Mouse (Mus musculus) heart, embryonic 12.5 days (tissue): ENCODE results near the gene Bcl11a. TPM values are rescaled to one million over a fixed set of nuclear protein-coding genes. Genes with fewer than 3 reads are reported as not detected.

Experiments
- ATAC-seq: fragments of 200-750 bp; cut with Nextera tagmentation; 2 replicates; pipeline ENCODE4 v1.8.0; 2017; ENCODE audit warnings: moderate TSS enrichment, moderate library complexity; ENCODE audit not compliant: insufficient number of reproducible peaks, low FRiP score
- H3K27ac ChIP-seq: fragments of 300-500 bp; sonication (generic); 2 replicates; pipeline ENCODE4 v1.5.1; 2016; ENCODE audit warnings: mild to moderate bottlenecking, moderate library complexity; ENCODE audit not compliant: poor library complexity, severe bottlenecking
- H3K27me3 ChIP-seq: fragments of 300-500 bp; sonication (generic); replicated peaks from 2 replicates; pipeline ENCODE4 v1.6.1; 2016; ENCODE audit warnings: mild to moderate bottlenecking, moderate library complexity
- H3K36me3 ChIP-seq: fragments of 300-500 bp; sonication (generic); 2 replicates; pipeline ENCODE4 v1.6.1; 2016; ENCODE audit warnings: mild to moderate bottlenecking, moderate library complexity
- H3K4me1 ChIP-seq: fragments of 300-500 bp; sonication (generic); replicated peaks from 2 replicates; pipeline ENCODE4 v1.6.1; 2016; ENCODE audit warnings: mild to moderate bottlenecking
- H3K4me2 ChIP-seq: fragments of 300-500 bp; sonication (generic); 2 replicates; pipeline ENCODE4 v1.6.1; 2016; ENCODE audit warnings: mild to moderate bottlenecking, moderate library complexity
- H3K4me3 ChIP-seq: fragments of 300-500 bp; sonication (generic); 2 replicates; pipeline ENCODE4 v1.5.1; 2016; ENCODE audit warnings: mild to moderate bottlenecking
- H3K9ac ChIP-seq: fragments of 300-500 bp; sonication (generic); 2 replicates; pipeline ENCODE4 v1.6.1; 2016; ENCODE audit warnings: mild to moderate bottlenecking, moderate library complexity
- H3K9me3 ChIP-seq: fragments of 300-500 bp; sonication (generic); replicated peaks from 2 replicates; pipeline ENCODE4 v1.6.1; 2016; ENCODE audit warnings: mild to moderate bottlenecking, moderate library complexity
- WGBS: fragments of 180-500 bp; shearing (Covaris S2); methylation state at CpG from one replicate; pipeline ENCODE4 v1.1.7; 2016; 5-methylcytosine and 5-hydroxymethylcytosine counted together
- polyA plus RNA-seq: library from polyadenylated mRNA; unstranded; fragments of >200 nt; fragmentation: Nextera tagmentation; extraction: Ambion mirVana; gene quantifications from 2 replicates; pipeline ENCODE4 v1.2.1, GENCODE M21; 2016

The Bcl11a gene
- polyA plus RNA-seq, 1 experiment from 2014 or later, result 19.3 TPM

DNA sequence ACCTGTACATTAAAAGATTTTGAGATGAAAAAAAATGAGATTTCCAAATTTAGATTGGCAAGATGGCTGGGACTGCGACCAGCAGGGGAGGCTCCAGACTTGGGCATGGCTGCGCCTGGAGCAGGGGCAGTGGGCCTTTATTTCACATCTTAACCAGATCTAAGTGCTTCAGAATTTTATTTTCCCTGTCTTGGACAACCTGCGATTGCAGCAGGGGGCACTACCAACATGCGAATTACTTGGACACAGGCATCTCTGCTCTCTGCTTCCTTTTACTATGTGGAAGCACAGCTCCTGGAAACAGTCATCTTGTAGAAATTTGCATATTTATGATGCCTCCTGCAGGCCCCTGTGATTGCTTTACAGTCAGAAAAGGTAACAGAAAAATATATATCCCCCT lies 12.5 kb upstream of the Bcl11a start:
- no peak overlapping the region for H3K4me3 ChIP-seq
- no peak overlapping the region for H3K4me2 ChIP-seq
- ATAC-seq, result no peak
- H3K27me3 ChIP-seq, result peaks cover 28% of the 10 kb centered on the region
- no peak overlapping the region for H3K9ac ChIP-seq
- no peak overlapping the region for H3K27ac ChIP-seq
- H3K4me1 ChIP-seq, result peaks cover 7% of the 10 kb centered on the region; the same call in 1 of the 2 replicates
- H3K9me3 ChIP-seq, result no peaks in the 10 kb centered on the region
- no peaks in the 10 kb centered on the region for H3K36me3 ChIP-seq
- WGBS, result 61% methylated on average over 4 of the region's 4 CpGs

DNA sequence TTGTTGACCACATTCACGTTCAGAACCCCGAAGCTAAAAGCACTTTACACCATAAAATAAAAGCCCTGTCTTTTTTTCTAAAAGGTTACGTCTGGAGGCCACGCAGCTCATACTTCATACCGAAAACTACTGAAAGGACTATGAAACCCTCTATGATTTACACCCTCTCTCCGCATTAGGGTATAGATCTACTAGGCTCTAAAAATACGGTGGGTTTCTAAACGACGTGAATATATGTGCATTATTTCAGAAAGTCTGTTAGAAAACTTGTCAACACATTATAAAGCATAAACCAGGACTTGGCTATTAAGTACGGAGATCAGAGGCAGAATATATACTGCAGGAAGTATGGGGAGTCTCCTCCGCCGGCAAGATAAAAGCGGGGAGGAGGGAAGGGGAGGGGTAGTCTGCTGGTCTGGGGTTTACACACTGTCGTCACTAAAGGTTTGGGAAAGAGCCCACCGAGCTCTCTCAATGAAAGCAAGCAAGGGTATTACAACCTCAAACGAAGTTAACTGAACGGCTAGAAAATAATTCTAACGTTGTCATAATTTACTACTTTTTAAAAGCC lies 3.8 kb upstream of the Bcl11a start:
- H3K9ac ChIP-seq, result no peak overlapping the region
- peak overlapping the region; percentile 41 for H3K4me3 ChIP-seq
- H3K4me1 ChIP-seq, result 0 out of 2 replicates have a peak, but pooled peaks cover 6% of the 10 kb centered on the region
- peak overlapping the region; percentile 81 for H3K4me2 ChIP-seq
- 1% methylated on average over 18 of the region's 18 CpGs for WGBS
- H3K9me3 ChIP-seq, result no peaks in the 10 kb centered on the region
- no peaks in the 10 kb centered on the region for H3K36me3 ChIP-seq
- peaks cover 4% of the 10 kb centered on the region for H3K27me3 ChIP-seq
- H3K27ac ChIP-seq, result no peak overlapping the region
- no peak for ATAC-seq

DNA sequence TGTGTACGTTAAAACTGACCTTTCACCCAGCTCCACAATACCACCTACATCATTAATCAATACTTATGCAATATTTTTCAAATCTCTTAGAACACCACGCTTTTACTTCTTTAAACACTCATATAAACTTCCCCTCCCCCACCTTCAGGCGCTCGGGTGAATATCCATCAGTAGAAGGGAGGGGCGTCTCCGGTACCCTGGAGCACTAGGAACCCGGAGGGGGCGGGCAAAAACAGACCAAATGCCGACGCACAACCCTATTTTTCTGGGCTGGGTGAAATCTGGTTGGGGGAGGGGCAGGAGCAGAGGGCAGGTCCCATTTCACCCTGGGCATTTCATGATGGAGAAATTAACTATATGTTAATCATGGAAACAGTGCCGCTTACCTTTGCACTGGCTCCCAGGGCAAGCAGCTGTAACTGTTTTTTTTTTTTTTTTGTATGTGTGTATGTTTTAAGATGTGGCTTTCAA lies 3.2 kb upstream of the Bcl11a start, which contains the start of gene A830031A19Rik:
A830031A19Rik (minus strand) TSS at position 421 of the 471 bp plus-strand sequence.
- peaks cover 4% of the 10 kb centered on the region for H3K27me3 ChIP-seq
- whole genome bisulfite sequencing, result 1% methylated on average over 11 of the region's 11 CpGs
- H3K36me3 ChIP-seq, result no peaks in the 10 kb centered on the region
- peak within 1 kb of the TSS; percentile 95 for H3K4me2 ChIP-seq
- peak within 1 kb of the TSS; percentile 66 for H3K4me3 ChIP-seq
- 0 out of 2 replicates have a peak, but pooled peaks cover 6% of the 10 kb centered on the region for H3K4me1 ChIP-seq
- H3K27ac ChIP-seq, result peak within 1 kb of the TSS; percentile 92
- no peak for ATAC-seq
- peak within 1 kb of the TSS; percentile 77 for H3K9ac ChIP-seq
- H3K9me3 ChIP-seq, result no peaks in the 10 kb centered on the region

DNA sequence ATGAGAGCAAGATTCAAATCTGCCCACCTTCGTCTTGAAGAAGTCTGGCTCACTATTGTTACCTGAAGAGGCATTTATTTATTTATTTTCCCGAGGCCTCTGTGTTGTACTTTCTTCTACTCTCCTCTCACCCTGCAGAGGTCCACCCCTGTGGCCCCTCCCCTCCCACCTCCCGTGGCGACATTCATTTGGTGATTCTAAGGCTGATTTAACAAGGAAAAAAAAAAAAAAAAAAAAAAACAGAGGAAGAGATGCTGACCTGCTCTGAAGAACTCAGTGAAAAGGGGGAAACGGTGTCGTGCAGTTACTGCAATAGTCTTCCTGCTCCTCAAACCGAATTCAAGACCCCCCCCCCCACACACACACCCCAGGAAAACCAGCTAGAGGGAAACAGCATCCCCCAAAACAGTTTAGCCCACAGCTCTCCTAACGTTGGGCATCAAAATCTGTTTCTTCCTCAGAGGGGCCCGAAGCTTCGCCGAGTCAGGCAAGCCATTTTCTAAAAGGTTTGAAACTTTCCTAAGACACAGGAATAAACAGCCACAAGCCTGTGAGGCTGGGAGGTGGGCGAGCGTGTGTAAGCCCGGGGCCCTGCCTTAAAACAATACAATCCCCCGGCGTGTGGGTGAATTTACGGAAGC lies 2.2 kb upstream of the Bcl11a start:
- H3K27me3 ChIP-seq, result peaks cover 4% of the 10 kb centered on the region
- H3K27ac ChIP-seq, result peak overlapping the region; percentile 92
- peak overlapping the region; percentile 95 for H3K4me2 ChIP-seq
- WGBS, result 1% methylated on average over 17 of the region's 17 CpGs
- H3K9ac ChIP-seq, result peak overlapping the region; percentile 77
- peak overlapping the region; percentile 66 for H3K4me3 ChIP-seq
- H3K9me3 ChIP-seq, result no peaks in the 10 kb centered on the region
- ATAC-seq, result no peak
- H3K4me1 ChIP-seq, result peaks cover 10% of the 10 kb centered on the region; the same call in 1 of the 2 replicates
- no peaks in the 10 kb centered on the region for H3K36me3 ChIP-seq

DNA sequence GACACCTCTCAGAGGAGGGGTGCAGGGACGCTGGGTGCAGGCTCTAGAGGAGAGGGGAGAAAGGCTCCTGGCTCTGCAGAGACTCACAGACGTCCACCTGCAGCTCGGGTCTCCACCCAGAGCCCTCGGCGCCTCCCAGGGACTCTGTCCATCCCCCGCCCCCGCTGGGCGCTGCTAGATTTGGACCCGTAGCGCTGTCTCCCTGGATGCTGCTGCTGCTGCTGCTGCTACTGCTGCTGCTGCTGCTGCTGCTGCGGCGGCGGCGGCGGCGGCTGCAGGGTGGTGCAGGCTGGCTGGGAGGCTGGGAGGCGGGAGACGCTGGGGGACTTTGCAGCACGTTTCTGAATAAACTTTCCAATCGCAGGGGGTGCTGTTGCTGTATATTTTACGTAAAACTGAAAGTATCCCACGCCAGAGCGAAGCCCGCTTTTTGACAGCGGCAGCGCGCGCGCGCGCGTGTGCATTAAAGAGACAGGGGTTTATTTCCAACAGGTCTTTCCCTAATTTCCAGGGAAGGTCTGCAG lies 1.7 kb upstream of the Bcl11a start:
- WGBS, result under 1% methylated on average over 32 of the region's 32 CpGs
- H3K27me3 ChIP-seq, result peaks cover 4% of the 10 kb centered on the region
- peak overlapping the region; percentile 66 for H3K4me3 ChIP-seq
- H3K4me1 ChIP-seq, result peaks cover 10% of the 10 kb centered on the region; the same call in 1 of the 2 replicates
- peak overlapping the region; percentile 95 for H3K4me2 ChIP-seq
- no peaks in the 10 kb centered on the region for H3K36me3 ChIP-seq
- ATAC-seq, result no peak
- no peaks in the 10 kb centered on the region for H3K9me3 ChIP-seq
- H3K27ac ChIP-seq, result peak overlapping the region; percentile 92
- peak overlapping the region; percentile 77 for H3K9ac ChIP-seq

DNA sequence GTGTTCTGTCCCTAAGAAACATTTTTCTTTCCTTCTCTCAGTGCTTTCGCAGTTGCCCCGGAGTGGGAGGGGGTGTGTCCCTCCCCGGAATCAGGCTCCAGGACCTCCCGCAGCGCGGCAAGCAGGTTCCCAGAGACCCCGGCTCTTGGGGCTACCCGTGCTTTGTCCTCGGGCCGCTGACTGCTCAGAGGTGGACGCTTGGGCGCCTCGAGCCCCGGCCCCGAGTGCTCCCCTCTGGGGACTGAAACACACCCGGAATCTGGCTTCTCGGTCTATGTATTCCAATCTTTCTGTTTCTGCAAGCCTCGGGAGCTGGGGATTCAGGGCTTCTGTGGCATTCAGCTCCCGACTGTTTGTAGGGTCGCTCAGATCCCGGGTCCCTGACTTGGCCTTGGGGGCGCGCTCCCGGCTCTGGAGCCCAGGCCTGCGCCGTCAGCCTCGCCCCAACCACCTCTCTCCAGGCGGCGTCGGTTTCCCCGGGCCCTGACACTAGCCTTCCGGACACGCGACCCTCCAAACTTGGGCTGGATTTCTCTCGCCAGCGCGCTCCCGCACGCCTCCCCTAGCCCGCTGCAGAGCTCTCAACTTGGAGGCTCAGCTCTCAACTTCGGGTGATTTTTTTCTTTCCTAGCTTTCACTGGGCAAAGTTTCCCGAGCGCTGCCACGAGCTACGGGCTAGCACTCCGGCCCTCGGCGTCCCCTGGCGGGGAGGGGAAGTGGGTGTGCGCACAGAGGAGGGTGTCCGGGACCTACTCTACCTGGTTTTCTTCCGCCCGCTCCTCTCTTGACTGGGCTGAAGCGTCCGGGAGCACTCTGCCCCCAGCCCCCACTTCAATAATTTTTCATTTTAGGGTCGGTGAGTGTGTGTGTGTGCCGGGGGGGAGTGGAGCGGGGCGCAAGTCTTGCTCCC lies 780 bp upstream of the Bcl11a start:
- WGBS, result under 1% methylated on average over 59 of the region's 59 CpGs
- peak; percentile 64 for ATAC-seq
- Histone ChIP-seq H3K9ac (peak overlapping the region; percentile 77), H3K9me3 (no peaks in the 10 kb centered on the region), H3K36me3 (no peaks in the 10 kb centered on the region), H3K4me3 (peak overlapping the region; percentile 66), H3K27me3 (peaks cover 4% of the 10 kb centered on the region), H3K27ac (peak overlapping the region; percentile 92), H3K4me1 (peaks cover 10% of the 10 kb centered on the region; the same call in 1 of the 2 replicates), H3K4me2 (peak overlapping the region; percentile 95)

DNA sequence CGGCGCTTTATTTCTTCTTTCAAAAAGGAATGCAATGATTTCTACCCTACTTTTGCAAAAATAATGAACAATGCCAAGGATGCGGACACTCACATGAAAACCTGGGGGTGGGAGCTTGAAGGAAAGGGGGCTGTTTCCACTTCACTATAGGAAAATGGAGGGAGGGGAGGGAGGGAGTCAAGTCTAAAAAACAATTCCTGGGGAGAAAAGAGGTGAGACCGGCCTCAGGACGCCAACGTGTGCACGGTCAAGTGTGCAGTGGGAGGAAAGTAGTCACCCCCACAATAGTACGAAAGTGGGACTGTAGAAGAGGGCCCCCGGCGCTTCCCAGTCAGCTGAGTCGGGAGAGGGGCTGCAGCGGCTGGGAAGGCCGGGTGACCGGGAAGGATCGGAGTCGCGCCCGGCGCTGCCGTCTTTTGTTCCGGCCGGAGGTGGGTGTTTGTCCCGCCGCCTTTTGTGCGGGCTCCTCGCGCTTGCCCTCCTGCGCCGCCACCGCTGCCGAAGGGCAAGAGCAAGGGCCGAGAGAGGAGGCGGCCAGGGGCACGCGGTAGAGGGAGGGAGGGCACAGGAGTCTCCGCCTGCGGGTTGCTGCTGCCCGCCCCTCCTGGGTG lies 955 bp downstream of the Bcl11a start:
- peak overlapping the region; percentile 92 for H3K27ac ChIP-seq
- H3K27me3 ChIP-seq, result no peaks in the 10 kb centered on the region; the same call in none of the 2 replicates
- H3K9me3 ChIP-seq, result no peaks in the 10 kb centered on the region
- WGBS, result under 1% methylated on average over 38 of the region's 38 CpGs
- H3K4me3 ChIP-seq, result peak overlapping the region; percentile 66
- H3K9ac ChIP-seq, result peak overlapping the region; percentile 83
- no peaks in the 10 kb centered on the region for H3K36me3 ChIP-seq
- peak overlapping the region; percentile 95 for H3K4me2 ChIP-seq
- no peak for ATAC-seq
- peaks cover 21% of the 10 kb centered on the region for H3K4me1 ChIP-seq

DNA sequence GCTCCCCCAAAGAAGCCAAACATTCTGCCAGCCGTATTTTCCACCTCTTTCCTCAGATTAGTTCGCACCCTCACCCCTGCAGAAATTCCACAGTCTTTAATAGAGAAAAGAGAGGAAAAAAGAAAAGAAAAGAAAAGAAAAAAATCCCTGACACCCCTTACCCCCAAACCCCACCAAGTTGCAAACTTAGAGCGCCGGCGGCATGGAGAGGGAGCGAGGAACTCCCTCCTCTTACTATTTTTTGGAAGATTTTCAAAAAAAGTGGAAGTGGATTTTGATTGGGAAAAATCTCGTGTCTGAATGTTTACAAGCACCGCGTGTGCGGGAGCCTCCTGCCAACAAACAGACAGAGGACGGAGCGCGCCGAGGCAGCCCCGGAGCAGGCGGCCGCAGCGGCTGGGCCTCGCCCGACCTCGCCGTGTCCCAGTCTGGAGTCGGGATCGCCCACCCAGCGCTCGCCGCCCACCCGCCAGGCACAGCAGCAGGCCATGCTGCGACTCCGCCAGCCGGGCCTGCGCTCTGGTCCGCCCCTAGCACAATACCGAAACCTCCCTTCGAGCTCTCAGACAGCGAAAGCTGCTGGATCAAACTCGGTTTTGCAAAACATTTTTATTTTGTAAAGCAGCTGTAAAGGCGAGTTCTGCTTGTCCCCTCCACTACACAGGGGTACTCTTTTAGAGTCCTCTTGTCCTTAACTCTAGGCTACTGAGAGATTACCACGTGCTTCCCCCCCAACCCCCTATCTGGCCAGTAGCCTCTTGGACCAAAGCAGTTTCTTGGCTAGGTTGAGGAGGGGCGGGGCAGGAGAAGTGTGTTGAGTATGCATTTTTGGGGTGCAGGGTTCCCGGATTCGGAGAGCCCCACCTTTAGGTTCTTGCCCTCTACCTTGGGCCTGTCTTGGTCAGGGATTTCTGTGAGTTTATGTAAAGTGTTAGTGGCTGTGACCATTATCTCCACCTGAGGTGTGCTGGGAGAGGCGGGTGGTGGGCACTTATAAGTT lies 1.8 kb downstream of the Bcl11a start:
- Histone ChIP-seq H3K27me3 (no peaks in the 10 kb centered on the region; the same call in 1 of the 2 replicates), H3K36me3 (no peaks in the 10 kb centered on the region), H3K27ac (peak overlapping the region; percentile 92), H3K4me2 (peak overlapping the region; percentile 95), H3K9me3 (no peaks in the 10 kb centered on the region), H3K4me3 (peak overlapping the region; percentile 66), H3K9ac (peak overlapping the region; percentile 83), H3K4me1 (peaks cover 17% of the 10 kb centered on the region)
- no peak for ATAC-seq
- under 1% methylated on average over 43 of the region's 43 CpGs for WGBS

DNA sequence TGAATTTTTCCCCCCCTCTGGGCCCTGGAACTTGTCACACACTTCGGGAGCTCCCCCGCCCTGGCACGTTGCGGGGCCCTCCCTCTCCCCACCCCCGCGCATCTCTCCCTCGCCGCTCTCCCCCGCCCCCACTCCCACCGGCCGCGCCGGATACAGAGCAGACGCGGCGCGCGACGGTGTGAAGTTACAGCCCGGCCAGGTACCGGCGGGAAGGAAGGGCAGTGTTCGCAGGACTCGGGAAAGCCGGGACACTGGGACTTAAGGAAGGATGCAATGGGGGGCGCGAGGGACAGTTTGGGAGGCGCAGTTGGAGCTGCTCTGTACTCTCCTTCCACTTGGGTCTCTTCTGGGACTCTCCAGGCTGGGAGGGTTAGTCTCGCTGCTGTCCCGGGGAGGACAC lies 2.7 kb downstream of the Bcl11a start:
- Histone ChIP-seq H3K4me1 (peaks cover 20% of the 10 kb centered on the region), H3K9me3 (no peaks in the 10 kb centered on the region), H3K4me2 (peak overlapping the region; percentile 95), H3K36me3 (peaks cover 5% of the 10 kb centered on the region), H3K4me3 (peak overlapping the region; percentile 66), H3K27me3 (no peaks in the 10 kb centered on the region; the same call in 1 of the 2 replicates), H3K27ac (peak overlapping the region; percentile 67), H3K9ac (peak overlapping the region; percentile 83)
- ATAC-seq, result peak; percentile 10
- 0% methylated on average over 30 of the region's 30 CpGs for WGBS
